Mouse (Mus musculus) adrenal gland, adult 2 months (tissue): Measurements from ENCODE around the gene Tmem51. TPM values are rescaled to one million over a fixed set of nuclear protein-coding genes. Genes with fewer than 3 reads are reported as not detected.

ENCODE experiments used
- DNase-seq: peaks from one replicate; pipeline ENCODE4 v3.0.0; 2021
- long read RNA-seq: library from polyadenylated mRNA; stranded (forward); transcript quantifications from one replicate; pipeline ENCODE4 v2.0.0, GENCODE M21; 2021
- polyA plus RNA-seq: library from polyadenylated mRNA; depleted of rRNA; stranded (reverse); fragments of >200 nt; gene quantifications from 2 replicates; pipeline ENCODE4 v1.2.3, GENCODE M21; 2012; rRNA removed
- total RNA-seq, 2 experiments: library from RNA; stranded (reverse); gene quantifications; 2 replicates each; pipeline ENCODE4 v1.2.3; 2021

The Tmem51 gene
- total RNA-seq (1 to 10 TPM; 3.5 to 5.3 TPM), polyA plus RNA-seq (9.9 and 10.0 TPM in 2 replicates)
- long read RNA-seq, transcript Tmem51-201 (3 exons, 1,875 nt) = major isoform, 8 of 11 reads
- long read RNA-seq, partial matches to known transcripts = 0 of 11 reads
- long read RNA-seq, other reads (novel, unspliced or antisense) = 3 of 11 reads

DNA sequence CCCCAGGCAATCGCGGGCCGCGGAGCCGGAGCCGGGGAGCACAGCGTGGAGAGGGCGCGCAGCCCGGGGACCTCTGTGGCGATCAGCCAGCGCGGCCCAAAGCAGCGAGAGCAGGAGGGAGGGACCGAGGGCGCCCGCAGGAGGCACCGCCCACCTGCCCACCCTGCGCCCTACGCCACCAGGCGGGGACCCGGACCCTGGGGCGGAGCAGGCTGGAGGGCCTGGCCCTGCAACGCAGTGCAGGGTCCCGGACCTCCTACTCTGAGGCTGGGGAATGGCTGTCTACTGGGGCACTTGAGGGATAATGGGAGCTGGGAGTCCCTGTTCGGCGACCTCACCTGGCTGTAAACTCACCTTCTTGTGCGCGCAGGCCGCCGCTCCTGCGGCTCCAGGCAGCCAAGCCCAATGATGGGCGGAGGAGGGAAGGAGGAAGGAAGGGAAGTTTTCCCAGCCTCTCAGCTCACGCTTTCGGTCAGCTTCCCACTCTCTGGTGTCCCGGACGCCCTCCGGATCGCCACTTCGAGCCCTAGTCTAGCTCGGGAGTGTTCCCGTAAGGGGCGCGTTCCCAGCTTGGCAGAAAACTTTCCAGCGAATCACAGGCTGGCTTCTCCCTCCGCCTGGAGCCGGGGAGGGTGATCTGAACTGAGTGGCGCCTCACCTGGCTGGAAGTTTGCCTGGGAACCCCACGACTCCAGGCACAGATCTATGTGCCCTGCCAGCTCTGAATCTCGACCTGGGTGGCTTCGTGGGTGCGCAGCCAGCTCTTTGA is at the start of gene Tmem51:
Gene Tmem51, minus strand, starts transcription at position 174 of the 769 bp plus-strand sequence.
- DNase-seq = peak; percentile 82

- DNase-seq = no peak
Measured at GRCm38 (mm10) chr4:142130162-142130561, 46.1 kb upstream of the Tmem51 start.

DNA sequence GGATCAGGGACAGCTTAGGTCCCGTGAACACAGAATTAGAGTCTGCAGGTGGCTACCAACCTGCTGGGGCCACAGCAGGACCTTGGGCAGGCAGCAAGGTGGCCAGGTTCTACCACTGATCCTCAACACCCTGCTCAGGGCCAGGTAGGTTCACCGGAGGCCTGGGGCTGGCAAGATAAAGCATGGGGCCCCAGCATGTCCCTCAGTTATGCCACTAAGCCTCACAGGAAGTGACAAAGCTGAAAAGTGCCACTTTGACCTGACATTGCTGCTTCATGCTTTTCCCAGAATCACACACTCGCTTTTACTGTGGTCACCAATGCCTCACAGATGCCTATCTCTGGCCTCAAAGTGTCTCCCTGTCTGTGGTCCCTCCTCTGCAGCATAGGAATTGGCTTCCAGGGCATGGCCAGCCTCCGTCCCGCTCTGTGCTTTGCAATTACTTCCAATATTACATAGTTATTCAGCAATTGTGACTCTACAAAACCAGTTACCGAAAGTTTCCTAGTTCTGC is 43.2 kb upstream of the Tmem51 start:
- no peak for DNase-seq

GRCm38 (mm10) chr4:142126641-142127274 is 42.7 kb upstream of the Tmem51 start:
- no peak for DNase-seq

DNA sequence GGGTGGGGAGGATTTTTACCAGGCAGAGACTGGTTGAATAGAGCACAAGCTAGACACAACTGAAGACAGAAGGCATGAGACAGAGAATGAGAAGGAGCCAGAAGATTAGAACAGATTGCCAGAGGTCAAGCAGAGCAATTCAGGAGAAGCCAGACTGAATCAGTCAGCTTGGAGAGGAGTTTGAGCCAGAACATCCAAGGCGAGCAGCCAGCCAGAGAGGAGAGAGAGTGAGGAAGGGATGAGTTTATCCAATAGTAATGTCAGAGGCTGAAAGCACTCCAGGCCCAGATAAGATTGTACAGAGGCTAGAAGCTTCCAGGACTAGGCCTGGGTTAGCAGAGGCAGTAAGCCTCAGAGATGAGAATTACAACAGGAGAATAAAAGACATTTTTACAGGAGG is 37.1 kb upstream of the Tmem51 start:
- DNase-seq = no peak

DNA sequence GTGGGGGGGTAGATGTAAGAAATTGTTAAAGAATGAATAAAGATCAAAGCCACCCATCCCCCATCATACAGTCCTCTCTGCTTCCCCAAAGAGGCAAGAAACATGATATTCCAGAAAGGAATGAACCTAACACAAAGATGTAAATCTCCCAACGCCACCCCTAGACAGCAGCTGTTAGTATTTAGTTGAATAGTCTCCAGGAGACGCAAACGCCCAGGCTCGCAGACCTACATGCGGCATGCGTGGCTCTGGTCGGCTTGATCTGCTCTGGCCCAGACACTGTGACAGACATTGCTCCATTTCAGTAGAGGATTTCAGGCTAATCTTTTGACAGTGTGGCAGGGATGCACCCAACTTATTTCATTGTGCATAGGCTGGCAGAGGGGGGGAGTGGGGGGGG is 34.4 kb upstream of the Tmem51 start:
- DNase-seq = no peak

- no peak for DNase-seq
Measured at GRCm38 (mm10) chr4:142117993-142118392, 33.9 kb upstream of the Tmem51 start.

DNA sequence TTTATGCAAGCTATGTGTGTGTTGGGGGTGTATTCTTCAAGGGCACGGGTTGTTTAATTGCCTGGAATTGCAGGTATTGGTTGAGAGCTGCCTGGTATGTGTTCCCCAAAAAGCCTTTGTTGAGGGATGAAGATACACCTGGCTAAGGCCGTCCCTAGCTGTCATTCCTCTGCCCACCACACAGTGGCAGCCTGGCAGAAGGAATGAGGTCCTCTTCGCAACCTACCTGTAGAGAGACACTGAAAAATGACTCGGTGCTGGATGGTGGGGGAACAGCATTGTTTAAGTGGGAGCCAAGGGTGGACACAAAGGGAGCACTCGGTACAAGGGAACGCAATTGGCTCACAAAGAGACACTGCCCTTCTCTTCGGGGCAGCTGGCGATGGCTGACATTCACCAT is 29.2 kb upstream of the Tmem51 start:
- DNase-seq = peak; percentile 23

DNA sequence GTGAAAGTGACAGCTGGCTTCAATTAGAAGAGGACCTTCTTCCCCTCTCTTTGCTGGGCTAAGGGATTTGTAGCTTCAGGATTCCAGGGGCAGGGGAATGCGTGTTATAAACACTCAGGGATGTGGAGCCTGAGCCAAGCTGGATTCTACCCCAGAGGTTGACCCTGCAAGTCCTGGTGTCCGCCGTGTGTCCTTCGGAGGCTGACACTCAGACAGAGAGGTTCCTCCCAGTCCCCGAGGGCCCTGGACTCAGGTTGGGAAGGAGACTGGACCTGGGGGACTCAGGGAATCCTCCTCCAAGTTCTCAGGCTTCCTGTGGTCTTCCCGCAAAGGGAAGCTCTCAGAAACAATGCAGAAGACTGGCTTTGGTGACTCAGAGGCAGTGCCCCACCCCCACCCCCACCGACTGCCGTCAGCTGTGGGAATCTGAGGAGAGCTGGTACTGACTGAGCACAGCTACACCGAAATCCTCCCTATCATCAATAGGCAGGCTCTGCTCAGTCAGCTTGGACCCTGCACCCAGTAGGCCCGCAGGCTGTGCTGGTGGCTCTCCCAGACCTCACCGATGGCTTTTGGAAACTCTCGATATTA is 19.1 kb upstream of the Tmem51 start:
- peak; percentile 39 for DNase-seq

DNA sequence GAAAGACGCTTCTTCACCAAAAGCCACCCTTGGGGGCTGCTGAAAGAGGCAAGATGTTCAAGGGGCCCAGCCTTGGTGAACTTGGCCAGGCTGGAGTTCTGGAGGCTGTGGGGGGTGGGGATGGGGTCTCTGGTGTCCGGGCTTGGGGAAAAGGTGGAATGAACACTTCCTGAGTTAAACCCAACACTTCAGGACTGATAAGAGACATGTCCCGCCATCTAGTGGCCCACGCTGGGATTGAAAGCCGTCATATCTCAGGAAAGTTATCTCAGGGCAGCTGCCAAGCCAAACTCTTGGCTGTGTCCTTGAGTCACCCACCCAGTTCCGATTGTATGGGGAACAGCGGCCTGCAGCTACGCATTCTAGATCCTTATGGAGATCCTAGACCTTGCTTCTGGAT is 14.2 kb upstream of the Tmem51 start:
- DNase-seq = peak; percentile 86

- DNase-seq = peak; percentile 87
Measured at GRCm38 (mm10) chr4:142097871-142098270, 13.8 kb upstream of the Tmem51 start.

- peak; percentile 94 for DNase-seq
Measured at GRCm38 (mm10) chr4:142095513-142096241, 11.6 kb upstream of the Tmem51 start.

- no peak for DNase-seq
Measured at GRCm38 (mm10) chr4:142094386-142094785, 10.3 kb upstream of the Tmem51 start.

DNA sequence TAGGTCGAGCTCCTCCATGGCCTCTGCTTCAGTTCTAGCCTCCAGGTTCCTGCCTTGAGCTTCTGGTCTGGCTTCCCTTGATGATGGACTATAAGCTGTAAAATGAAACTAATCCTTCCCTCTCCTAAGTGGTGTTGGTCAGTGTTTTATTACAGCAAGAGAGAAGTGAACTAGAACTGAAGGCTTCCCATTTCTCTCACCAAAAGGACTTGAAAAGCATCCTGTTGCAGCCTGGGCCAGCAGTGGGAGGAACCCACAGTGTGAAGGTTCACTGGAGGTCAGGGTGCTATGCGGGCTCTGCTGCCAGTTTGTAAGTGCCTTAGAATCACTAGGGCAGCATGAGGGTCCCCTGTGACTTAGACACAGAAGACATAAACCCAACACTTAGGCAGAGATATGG is 7.0 kb upstream of the Tmem51 start:
- DNase-seq = no peak

GRCm38 (mm10) chr4:142089966-142090365 is 5.9 kb upstream of the Tmem51 start:
- DNase-seq = no peak

DNA sequence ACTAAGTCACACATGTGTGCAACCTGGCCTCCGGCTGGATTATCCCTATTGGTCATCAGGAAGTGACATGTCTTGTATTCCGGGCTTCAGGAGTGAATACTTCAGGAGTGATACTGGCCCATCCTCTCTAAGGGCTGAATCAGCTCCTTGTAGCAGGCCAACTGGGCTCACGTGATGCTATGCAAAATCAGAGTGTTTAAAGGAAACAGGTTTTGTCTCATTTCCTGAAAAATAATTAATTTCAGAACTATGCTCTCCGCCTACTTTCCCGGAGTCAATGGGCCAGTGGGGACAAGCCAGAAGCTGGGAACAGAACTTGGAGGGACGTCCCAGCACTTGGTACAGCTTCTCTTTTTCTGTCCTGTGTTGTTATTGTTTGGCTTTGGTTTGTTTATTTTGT is 4.7 kb upstream of the Tmem51 start:
- no peak for DNase-seq

GRCm38 (mm10) chr4:142088409-142088808 is 4.3 kb upstream of the Tmem51 start:
- no peak for DNase-seq

DNA sequence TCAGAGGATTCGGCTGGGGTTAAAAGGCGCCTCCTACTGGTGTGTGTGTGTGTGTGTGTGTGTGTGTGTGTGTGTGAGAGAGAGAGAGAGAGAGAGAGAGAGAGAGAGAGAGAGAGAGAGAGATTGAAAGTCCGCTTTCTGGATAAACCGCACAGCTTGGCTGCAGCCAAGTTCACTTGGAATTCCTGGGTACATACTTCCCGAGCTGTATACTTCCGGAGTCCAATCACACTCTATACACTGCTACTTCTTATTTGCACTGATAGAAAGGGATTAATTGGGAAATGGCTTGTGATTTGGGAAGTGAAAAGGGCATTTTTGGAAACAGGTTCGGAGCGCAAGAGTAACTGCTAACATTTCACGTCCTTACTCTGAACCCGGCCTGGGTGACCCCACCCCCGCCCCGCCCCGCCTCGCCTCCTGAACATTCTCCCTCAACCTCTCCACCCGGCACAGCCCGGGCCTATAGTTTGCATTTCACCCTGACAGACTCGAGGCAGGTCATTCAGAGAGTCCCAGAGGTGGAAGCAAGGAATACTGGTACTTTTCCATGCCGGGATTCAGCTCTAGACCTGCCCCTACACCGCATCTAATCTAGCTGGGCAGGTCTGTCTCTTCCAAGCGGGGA is 946 bp upstream of the Tmem51 start:
- peak; percentile 26 for DNase-seq

DNA sequence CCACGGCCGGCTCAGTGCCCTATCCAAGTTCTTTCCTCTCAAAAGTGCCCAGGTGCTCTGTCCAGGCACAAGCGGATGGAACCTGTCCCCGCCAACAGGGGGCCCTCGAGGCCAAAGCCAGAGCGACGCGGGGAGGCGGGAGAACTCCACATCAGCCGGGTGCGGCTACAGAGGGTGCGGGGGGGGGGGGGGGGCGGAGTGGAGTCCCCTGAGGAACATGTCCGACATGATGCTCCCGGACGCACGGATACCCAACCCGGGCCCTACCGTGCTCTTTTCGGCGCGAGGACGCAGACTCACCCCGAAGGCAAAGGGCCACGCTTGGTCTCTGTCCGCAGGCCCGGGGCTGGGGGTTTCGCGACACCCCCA is 358 bp downstream of the Tmem51 start:
- DNase-seq = peak; percentile 82

- no peak for DNase-seq
Measured at GRCm38 (mm10) chr4:142083193-142083592, 911 bp downstream of the Tmem51 start.

DNA sequence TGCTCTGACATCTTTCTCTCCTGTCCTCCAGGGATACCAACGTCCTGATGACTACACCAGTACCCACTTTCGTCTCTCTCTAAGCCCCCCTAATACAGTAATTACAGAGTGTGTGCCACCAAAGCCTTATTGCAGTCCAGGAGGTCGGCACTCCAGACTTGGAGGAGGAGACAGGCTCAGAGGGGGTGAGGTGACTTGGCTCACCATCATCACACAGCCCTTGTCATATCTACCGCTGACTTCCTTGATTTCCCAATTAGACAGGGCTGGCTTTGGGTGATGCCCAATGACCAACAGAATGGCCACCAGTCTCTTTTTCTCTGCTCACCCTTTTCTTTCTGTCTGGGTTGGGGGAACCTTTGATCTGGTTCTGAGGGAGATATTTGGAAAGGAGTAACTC is 1.4 kb downstream of the Tmem51 start:
- DNase-seq = no peak
